Mouse (Mus musculus) megakaryocyte, embryonic 14.5 days (primary cell): ENCODE results near the gene Ngfr.

Source experiments
- FLI1 ChIP-seq: IDR thresholded peaks from 2 replicates; pipeline ENCODE4 v1.6.1; 2012; ENCODE audit warnings: low read length, inconsistent platforms, mixed read lengths
- GATA1 ChIP-seq: IDR thresholded peaks from 3 replicates; pipeline ENCODE4 v1.6.1; 2012; ENCODE audit warnings: mixed read lengths, low read length, inconsistent platforms, borderline replicate concordance

DNA sequence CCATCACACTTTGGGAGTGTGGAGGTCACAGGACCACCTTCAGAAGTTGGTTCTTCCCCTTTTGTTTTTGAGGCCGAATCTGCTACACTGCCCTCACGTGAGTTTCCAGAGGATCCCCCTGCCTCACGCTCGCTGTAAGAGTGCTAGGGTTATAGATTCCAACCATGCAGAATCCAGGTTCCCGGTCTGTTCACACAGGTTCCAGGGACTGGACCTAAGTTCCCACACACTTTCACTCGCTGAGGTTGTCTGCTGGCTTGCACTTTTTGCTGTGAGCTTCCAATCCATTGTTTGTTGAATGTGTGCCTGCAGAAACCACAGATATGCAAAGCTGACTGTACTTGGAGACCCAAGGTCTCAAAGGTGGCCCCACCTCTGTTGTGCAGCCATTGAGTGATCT lies 30.5 kb downstream of the Ngfr start:
- no peak for TF ChIP-seq GATA1
- no peak for TF ChIP-seq FLI1
